Mouse (Mus musculus) bone marrow, adult 2 months (tissue): ENCODE data around the gene Tmem156.

Experiments
- CTCF ChIP-seq: fragments of 200-500 bp; IDR thresholded peaks from 2 replicates; pipeline ENCODE4 v1.5.1; 2011; ENCODE audit warnings: low read length, control low read depth; ENCODE audit not compliant: control insufficient read depth, insufficient read depth
- POLR2A ChIP-seq: fragments of 200-500 bp; IDR thresholded peaks from 2 replicates; pipeline ENCODE4 v1.6.1; 2011; ENCODE audit warnings: low read depth, mild to moderate bottlenecking, control low read depth, low read length, borderline replicate concordance; ENCODE audit not compliant: control insufficient read depth

- TF ChIP-seq CTCF (no peak), POLR2A (no peak)
Measured at GRCm38 (mm10) chr5:65131211-65131879, 39.4 kb upstream of the Tmem156 start.
